Mouse (Mus musculus) erythroblast, embryonic 14.5 days (primary cell): Measurements from ENCODE around the gene Il17d. TPM values are rescaled to one million over a fixed set of nuclear protein-coding genes. Genes with fewer than 3 reads are reported as not detected.

Source experiments
- H3K27me3 ChIP-seq: 2 replicates; pipeline ENCODE4 v1.6.1; 2012; ENCODE audit warnings: inconsistent platforms; ENCODE audit not compliant: control insufficient read depth
- H3K36me3 ChIP-seq: 2 replicates; pipeline ENCODE4 v1.6.1; 2012; ENCODE audit warnings: mild to moderate bottlenecking, inconsistent platforms; ENCODE audit not compliant: control insufficient read depth
- H3K4me1 ChIP-seq: 2 replicates; pipeline ENCODE4 v1.6.1; 2012; ENCODE audit warnings: inconsistent platforms; ENCODE audit not compliant: control insufficient read depth
- H3K4me3 ChIP-seq: replicated peaks from 2 replicates; pipeline ENCODE3; 2012; ENCODE audit warnings: moderate library complexity, mild to moderate bottlenecking, inconsistent platforms
- H3K9me3 ChIP-seq: 2 replicates; pipeline ENCODE4 v1.6.1; 2012; ENCODE audit warnings: low read length, inconsistent platforms, mixed read lengths; ENCODE audit not compliant: control insufficient read depth
- GATA1 ChIP-seq: IDR thresholded peaks from 2 replicates; pipeline ENCODE4 v1.6.1; 2012; ENCODE audit warnings: low read length, inconsistent platforms, mixed read lengths
- TAL1 ChIP-seq: IDR thresholded peaks from 3 replicates; pipeline ENCODE4 v1.6.1; 2012; ENCODE audit warnings: low read length, inconsistent platforms, mixed read lengths
- polyA plus RNA-seq: library from polyadenylated mRNA; stranded (reverse); fragments of >175 nt; gene quantifications from 2 replicates; pipeline ENCODE4 v1.2.3, GENCODE M21; 2012

Gene Il17d
- polyA plus RNA-seq, 1 experiment = not detected

- peaks cover 7% of the 10 kb centered on the region for H3K36me3 ChIP-seq
- no peaks in the 10 kb centered on the region for H3K27me3 ChIP-seq
- peaks cover 4% of the 10 kb centered on the region; the same call in 1 of the 2 replicates for H3K9me3 ChIP-seq
- TF ChIP-seq TAL1 (no peak), GATA1 (peak; percentile 17; the same call in 1 of the 2 replicates)
- H3K4me3 ChIP-seq = peak within 1 kb of the TSS; percentile 79
- H3K4me1 ChIP-seq = peaks cover 16% of the 10 kb centered on the region
Measured at GRCm38 (mm10) chr14:57571155-57572133, 46.9 kb downstream of the Il17d start, which contains the start of gene Eef1akmt1. Gene Eef1akmt1 (minus strand): TSS chr14:57571612.

- H3K4me3 ChIP-seq = no peak overlapping the region
- H3K4me1 ChIP-seq = peaks cover 15% of the 10 kb centered on the region
- no peaks in the 10 kb centered on the region for H3K27me3 ChIP-seq
- TF ChIP-seq GATA1 (no peak), TAL1 (no peak)
- H3K36me3 ChIP-seq = peaks cover 33% of the 10 kb centered on the region
- H3K9me3 ChIP-seq = peaks cover 4% of the 10 kb centered on the region; the same call in 1 of the 2 replicates
Measured at GRCm38 (mm10) chr14:57574792-57575587, 50.4 kb downstream of the Il17d start.

- Histone ChIP-seq H3K27me3 (no peaks in the 10 kb centered on the region), H3K36me3 (peaks cover 48% of the 10 kb centered on the region), H3K4me1 (peaks cover 5% of the 10 kb centered on the region), H3K9me3 (peaks cover 4% of the 10 kb centered on the region; the same call in 1 of the 2 replicates), H3K4me3 (no peak overlapping the region)
- TF ChIP-seq GATA1 = no peak
- TF ChIP-seq TAL1 = no peak
Measured at GRCm38 (mm10) chr14:57576364-57577060, 51.9 kb downstream of the Il17d start.

GRCm38 (mm10) chr14:57591830-57592229, 67.3 kb downstream of the Il17d start:
- H3K9me3 ChIP-seq = no peaks in the 10 kb centered on the region
- H3K4me3 ChIP-seq = no peak overlapping the region
- peaks cover 94% of the 10 kb centered on the region for H3K36me3 ChIP-seq
- no peaks in the 10 kb centered on the region for H3K4me1 ChIP-seq
- no peak for TF ChIP-seq GATA1
- TF ChIP-seq TAL1 = no peak
- no peaks in the 10 kb centered on the region for H3K27me3 ChIP-seq

Other genes starting within 250 kb of the Il17d start
- gene Cryl1, start 126.2 kb upstream of the Il17d start, polyA plus RNA-seq = 0.08 and 0.19 TPM in 2 replicates
- gene Ift88, start 100.7 kb upstream of the Il17d start, polyA plus RNA-seq = not detected in 2 replicates
- 0.10 and 0.20 TPM in 2 replicates for gene Eef1akmt1, start 46.8 kb downstream of the Il17d start, polyA plus RNA-seq
- 0.42 and 0.72 TPM in 2 replicates for gene Xpo4, start 140.7 kb downstream of the Il17d start, polyA plus RNA-seq
- 0.20 and 0.37 TPM in 2 replicates for gene Gm49361, start 221.3 kb downstream of the Il17d start, polyA plus RNA-seq
- gene Lats2, start 233.6 kb downstream of the Il17d start, polyA plus RNA-seq = 1.5 TPM in 2 replicates